Mouse (Mus musculus) cerebellum, adult (tissue): ENCODE data around the gene Prpsap1.
"Not testable (repeated sequence)": the region's sequence is repeated elsewhere in the genome, so short reads cannot be mapped to it uniquely, and the experiment has no call there.

Experiments
- ATAC-seq: cut with Nextera tagmentation; 2 replicates; pipeline ENCODE4 v1.9.2; 2017; ENCODE audit warnings: mild to moderate bottlenecking, moderate library complexity, mixed read lengths; ENCODE audit not compliant: insufficient number of reproducible peaks, low FRiP score, low TSS enrichment

The Prpsap1 gene

DNA sequence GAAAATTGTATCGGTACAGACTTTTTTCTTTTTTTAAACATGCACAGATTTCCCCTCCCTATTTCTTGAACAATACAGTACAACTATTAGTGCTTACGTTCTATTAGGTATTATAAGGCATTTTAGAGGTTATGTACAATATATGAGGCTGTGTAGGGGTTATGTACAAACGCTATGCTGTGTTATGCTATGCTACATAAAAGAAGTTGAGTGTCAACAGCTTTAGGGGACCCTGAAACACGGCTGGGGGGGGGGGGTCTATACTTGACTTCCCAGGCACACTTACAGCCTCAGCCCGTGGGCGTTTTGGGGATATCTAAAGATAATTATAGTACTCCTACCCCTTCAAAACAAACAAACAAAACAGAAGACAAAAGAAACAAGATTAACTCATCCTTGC lies 61.9 kb downstream of the Prpsap1 start:
- no peak for ATAC-seq

DNA sequence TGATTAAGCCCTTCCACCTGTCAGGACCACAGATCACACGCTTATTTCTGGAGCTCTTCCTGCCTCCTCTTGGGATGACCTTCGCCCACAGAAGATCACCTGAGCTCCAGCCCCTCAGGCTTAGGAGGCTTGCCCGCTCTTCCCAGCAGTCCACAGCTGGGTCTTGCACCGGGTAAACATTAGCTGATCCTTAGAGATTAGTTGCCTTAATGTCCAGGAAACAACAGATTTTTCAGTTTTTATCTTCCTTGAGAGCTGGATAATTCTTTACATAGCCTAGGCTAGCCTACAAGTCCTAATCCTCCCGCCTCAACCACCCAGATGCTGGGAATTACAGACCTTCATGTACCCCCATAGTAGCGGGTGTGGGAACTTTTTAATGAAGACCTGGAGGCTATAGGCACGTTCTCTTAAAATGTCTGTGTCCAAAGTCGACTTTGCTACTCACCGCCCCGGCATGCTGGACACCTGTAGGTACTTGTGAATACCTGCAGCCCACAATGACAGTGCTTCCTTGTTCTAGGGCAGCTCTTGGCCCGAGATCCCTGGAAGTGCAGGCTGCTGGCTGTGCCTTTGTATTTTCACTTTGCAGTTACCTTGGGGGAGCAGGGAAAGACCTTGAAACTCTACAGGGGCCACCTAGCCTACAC lies 62.4 kb downstream of the Prpsap1 start:
- no peak for ATAC-seq

- no peak for ATAC-seq
Observed at GRCm38 (mm10) chr11:116430723-116431427, 63.1 kb downstream of the Prpsap1 start.

DNA sequence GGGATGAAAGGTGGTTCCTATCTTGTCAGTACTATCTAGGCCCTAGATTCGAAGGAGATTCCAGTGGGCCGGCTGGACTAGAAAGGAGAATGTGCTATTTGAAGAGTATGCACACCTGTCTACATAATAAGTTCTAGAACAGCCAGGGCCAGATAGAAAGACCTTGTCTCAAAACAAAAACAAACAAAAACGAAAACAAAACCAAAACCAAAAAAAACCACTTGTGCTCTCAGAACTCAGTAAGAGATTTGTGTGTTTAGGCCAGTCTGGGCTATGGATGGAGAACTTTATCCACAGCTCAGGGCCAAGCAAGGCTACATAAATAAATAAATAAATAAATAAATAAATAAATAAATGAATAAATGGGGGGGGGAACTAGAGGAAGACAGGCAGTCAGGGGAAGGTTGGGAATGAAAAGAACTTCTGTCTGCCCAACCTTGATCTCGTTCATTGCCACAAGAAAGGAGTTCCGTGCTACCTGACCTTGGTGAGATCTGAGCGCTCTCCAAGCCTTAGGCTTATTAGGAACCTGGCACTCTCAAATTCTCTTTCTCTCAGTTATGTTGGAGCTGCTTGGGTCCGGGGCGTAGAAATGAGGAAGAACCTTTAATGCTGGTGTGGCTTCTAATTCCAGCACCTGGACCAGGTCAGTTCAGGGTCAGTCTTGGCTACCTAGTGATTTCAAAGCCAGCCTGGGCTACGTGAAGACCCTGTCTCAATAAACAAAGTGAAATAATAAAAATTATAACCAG lies 64.0 kb downstream of the Prpsap1 start:
- no peak for ATAC-seq

GRCm38 (mm10) chr11:116428872-116429859 lies 64.8 kb downstream of the Prpsap1 start:
- no peak for ATAC-seq

DNA sequence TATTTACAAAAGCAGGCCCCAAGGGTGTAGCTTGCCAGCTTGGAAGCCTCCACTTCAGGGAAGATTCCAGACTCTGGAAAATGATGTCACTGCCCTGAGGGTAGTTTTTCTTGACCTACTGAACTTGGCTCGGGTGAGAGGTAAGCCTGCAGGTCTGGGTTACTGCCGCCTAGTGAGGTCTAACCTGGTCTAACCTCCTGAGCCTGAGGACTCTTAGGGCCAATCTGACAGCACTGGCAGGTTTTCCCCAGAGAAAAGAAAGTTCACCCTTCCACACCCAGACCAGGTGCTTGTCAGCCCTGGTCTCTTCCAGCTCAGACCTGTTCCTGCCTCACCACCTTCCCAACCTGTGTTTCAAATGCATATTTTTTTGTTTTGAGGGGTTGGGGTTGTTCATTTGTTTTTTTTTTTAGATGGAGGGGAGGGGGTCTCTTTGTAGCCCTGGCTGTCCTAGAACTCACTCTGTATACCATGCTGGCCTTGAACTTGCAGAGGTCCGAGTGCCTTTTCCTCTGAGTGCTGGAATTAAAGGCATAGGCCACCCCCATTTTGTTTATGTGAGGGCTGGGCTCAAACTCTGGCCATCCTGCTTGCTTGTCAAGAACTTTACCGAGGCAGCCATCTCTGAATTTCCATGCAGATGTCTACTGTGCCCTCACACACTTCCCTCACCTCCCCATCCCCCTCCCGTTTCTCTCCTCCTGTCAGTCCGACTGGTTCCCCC lies 67.0 kb downstream of the Prpsap1 start:
- no peak for ATAC-seq

DNA sequence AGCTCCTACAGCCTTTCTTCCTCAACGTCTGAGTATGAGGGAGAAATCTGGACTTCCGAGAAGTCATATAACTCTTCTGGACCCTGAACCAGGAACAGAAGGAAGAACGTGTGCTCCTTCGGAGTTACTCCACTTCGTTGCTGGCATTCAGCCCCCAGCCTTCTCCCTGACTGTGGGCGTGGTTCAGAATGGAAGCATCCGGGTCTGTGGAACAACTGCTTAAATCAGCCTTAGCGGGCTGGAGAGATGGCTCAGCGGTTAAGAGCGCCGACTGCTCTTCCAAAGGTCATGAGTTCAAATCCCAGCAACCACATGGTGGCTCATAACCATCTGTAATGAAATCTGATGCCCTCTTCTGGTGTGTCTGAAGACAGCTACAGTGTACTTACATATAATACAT lies 67.7 kb downstream of the Prpsap1 start:
- ATAC-seq: not testable (repeated sequence)

DNA sequence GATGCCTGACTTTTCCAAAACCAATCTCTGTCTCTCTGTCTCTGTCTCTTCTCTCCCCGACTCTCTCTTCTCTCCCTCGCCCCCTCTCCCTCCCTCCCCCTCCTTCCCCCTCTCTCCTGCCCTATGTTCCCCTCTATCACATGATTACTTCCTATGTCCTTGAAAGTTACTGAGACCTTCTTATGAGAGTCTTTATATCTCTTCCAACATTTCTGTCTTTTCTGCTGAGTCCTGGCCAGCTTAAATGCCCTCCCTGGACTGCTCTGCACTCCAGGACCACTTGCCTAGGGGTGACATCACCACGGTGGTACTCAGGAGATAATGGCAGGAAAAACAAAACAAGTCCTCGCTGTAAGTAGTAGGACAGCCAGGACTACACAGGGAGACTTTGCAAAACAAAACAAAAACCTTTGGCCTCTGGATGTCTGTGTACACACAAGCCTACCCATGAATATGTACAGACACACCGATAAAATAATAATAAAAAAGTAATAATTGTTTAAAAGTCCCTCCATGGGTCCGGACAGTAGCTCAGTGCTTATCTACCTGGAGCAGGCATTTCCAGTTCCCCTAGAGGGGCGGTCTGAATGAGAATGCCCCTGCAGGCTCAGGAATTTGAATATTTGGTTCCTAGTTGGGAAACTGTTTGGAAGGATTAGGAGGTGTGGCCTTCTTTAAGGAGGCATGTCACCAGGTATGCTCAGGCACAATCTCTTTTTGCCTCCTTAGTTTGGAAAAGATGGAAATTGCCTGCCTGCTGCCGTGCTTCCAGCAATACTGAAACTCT lies 69.2 kb downstream of the Prpsap1 start:
- no peak for ATAC-seq

DNA sequence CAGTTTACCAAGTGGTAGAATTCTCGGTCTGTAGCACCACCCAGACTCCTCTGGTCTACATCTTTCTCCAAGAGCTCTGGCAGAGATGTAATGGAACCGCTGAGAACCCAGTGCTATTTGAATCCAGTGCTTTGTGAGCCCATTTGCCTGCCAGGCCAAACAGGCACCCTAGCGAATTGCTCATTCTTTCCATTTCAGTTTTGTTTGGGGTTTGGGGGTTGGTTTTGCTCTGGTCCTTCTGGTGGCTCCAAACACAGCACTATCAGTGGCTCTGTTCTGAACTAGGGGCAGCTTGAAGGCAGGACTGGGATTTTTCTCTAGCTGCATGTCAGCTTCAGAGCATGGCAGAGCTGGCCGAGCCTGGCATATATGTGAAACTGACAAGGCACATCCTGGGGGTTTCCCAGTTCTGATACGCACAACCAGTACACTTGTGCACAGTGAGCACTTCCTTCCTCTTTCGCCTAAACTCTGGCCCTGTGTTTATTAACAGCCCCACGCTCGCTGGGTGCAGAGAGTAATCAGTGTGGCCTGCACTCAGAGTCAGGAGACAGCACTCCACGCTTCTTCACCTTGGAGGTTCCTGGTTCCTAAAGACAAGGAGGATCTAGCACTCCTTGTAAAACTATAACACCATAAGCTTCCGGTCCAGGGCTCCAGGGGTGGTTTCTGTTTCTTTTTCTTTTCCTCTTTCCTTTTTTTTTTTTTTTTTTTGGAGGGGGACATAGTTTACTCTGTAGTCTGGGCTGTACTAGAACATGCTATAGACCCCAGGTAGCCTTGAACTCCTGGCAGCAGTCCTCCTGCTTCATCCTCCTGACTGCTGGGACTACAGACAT lies 70.0 kb downstream of the Prpsap1 start:
- ATAC-seq: no peak

- no peak for ATAC-seq
Observed at GRCm38 (mm10) chr11:116423214-116423613, 70.8 kb downstream of the Prpsap1 start.

GRCm38 (mm10) chr11:116422562-116422961 lies 71.4 kb downstream of the Prpsap1 start:
- no peak for ATAC-seq

GRCm38 (mm10) chr11:116421102-116421501 lies 72.9 kb downstream of the Prpsap1 start:
- no peak for ATAC-seq
